9 mouse cellular contexts compared by ENCODE assay signal in genomic region chr17:84085232-84085631, GRCm38 (mm10).
DNase-seq lines count a peak whose midpoint lies in the region; ATAC-seq and TF ChIP-seq lines count a peak whose summit lies in the region.
"Had no signal": no experiment of that assay in that cellular context is flagged by ENCODE, and none has a peak within 500 bp of the region (broad histone marks: within the 10 kb centered on the region; RNA-seq: fewer than 3 reads in every experiment).

No protein-coding gene starts in this region.

- peak; percentile 96 for DNase-seq in heart, adult 11 months
- DNase-seq in heart, postnatal 25 days (ENCODE audit: low spot score) = no peak
- DNase-seq in midbrain, embryonic 11.5 days (ENCODE audit: low spot score, missing footprints) = no peak
- DNase-seq in T-cell, adult 2 months (ENCODE audit: low spot score) = no peak
- no peak for DNase-seq in gastrocnemius, postnatal 10 days

- no peaks in the 10 kb centered on the region for H3K36me3 ChIP-seq in midbrain, embryonic 11.5 days (ENCODE audit: control insufficient read depth, insufficient read depth, low read length)
- no peaks in the 10 kb centered on the region for H3K36me3 ChIP-seq in midbrain, embryonic 16.5 days (ENCODE audit: control insufficient read depth, insufficient read depth, low read length)
- H3K36me3 ChIP-seq in heart, embryonic 13.5 days = no peaks in the 10 kb centered on the region
- H3K36me3 ChIP-seq: G1E had no signal

- no peaks in the 10 kb centered on the region for H3K9me3 ChIP-seq in midbrain, embryonic 11.5 days (ENCODE audit: control insufficient read depth, low read length)
- H3K9me3 ChIP-seq in midbrain, embryonic 16.5 days (replicated peaks; ENCODE audit: control insufficient read depth, low read length, poor library complexity, severe bottlenecking) = no peaks in the 10 kb centered on the region
- no peaks in the 10 kb centered on the region for H3K9me3 ChIP-seq in heart, embryonic 13.5 days
- H3K9me3 ChIP-seq: G1E had no signal

- TF ChIP-seq POLR2A in olfactory bulb, adult 2 months (IDR thresholded peaks at IDR 0.05; ENCODE audit: insufficient read depth, low read depth, low read length) = no peak

- no peaks in the 10 kb centered on the region for H3K27me3 ChIP-seq in midbrain, embryonic 11.5 days (ENCODE audit: control insufficient read depth, insufficient read depth, low read length)
- H3K27me3 ChIP-seq in midbrain, embryonic 16.5 days (ENCODE audit: control insufficient read depth, insufficient read depth, low read depth, low read length) = no peaks in the 10 kb centered on the region
- no peaks in the 10 kb centered on the region for H3K27me3 ChIP-seq in heart, embryonic 13.5 days (replicated peaks)

- ATAC-seq in midbrain, embryonic 11.5 days (ENCODE audit: low FRiP score) = 0 out of 2 replicates have a peak, but pooled peaks have one; percentile 17
- no peak for ATAC-seq in midbrain, embryonic 16.5 days
- no peak for ATAC-seq in heart, embryonic 13.5 days (ENCODE audit: extremely low read depth, insufficient number of reproducible peaks, low FRiP score, low TSS enrichment)

- H3K9ac ChIP-seq in midbrain, embryonic 11.5 days (ENCODE audit: low read length) = no peak overlapping the region
- no peak overlapping the region for H3K9ac ChIP-seq in midbrain, embryonic 16.5 days (ENCODE audit: low read depth, low read length)
- H3K9ac ChIP-seq in heart, embryonic 13.5 days = peak overlapping the region; percentile 44; the same call in 1 of the 2 replicates

- no peak overlapping the region for H3K4me2 ChIP-seq in midbrain, embryonic 11.5 days
- H3K4me2 ChIP-seq in midbrain, embryonic 16.5 days (ENCODE audit: low read length) = no peak overlapping the region
- H3K4me2 ChIP-seq in heart, embryonic 13.5 days = no peak overlapping the region

- WGBS in midbrain, embryonic 11.5 days = 87% methylated on average over 10 of the region's 10 CpGs
- 61% methylated on average over 10 of the region's 10 CpGs for WGBS in midbrain, embryonic 16.5 days
- 65% methylated on average over 10 of the region's 10 CpGs for WGBS in heart, embryonic 13.5 days
- WGBS in olfactory bulb, adult 2 months = 69% methylated on average over 10 of the region's 10 CpGs

- TF ChIP-seq CTCF in olfactory bulb, adult 2 months (IDR thresholded peaks at IDR 0.05; ENCODE audit: insufficient read depth, low read depth, low read length) = no peak

- no peak overlapping the region for H3K4me3 ChIP-seq in midbrain, embryonic 11.5 days (ENCODE audit: low read depth, low read length)
- no peak overlapping the region for H3K4me3 ChIP-seq in midbrain, embryonic 16.5 days (ENCODE audit: low read depth, low read length)
- H3K4me3 ChIP-seq in heart, embryonic 13.5 days = no peak overlapping the region
- no peak overlapping the region for H3K4me3 ChIP-seq in olfactory bulb, adult 2 months (ENCODE audit: insufficient read depth, low read depth, low read length)

- intact Hi-C loops in heart, postnatal 25 days (cut with DNase I) = loop anchor here (5.0 kb wide), 1 partner anchor 113 kb away; no protein-coding TSS in a partner anchor

- no peak overlapping the region for H3K27ac ChIP-seq in midbrain, embryonic 11.5 days (ENCODE audit: low read depth, low read length)
- H3K27ac ChIP-seq in midbrain, embryonic 16.5 days (ENCODE audit: low read length) = no peak overlapping the region
- peak overlapping the region; percentile 70 for H3K27ac ChIP-seq in heart, embryonic 13.5 days (replicated peaks)
- H3K27ac ChIP-seq in olfactory bulb, adult 2 months (ENCODE audit: insufficient read depth, low read depth, low read length) = peak overlapping the region; percentile 39; the same call in 1 of the 2 replicates

- peaks cover 3% of the 10 kb centered on the region; the same call in 1 of the 2 replicates for H3K4me1 ChIP-seq in midbrain, embryonic 11.5 days (ENCODE audit: control insufficient read depth, insufficient read depth, low read length)
- no peaks in the 10 kb centered on the region for H3K4me1 ChIP-seq in midbrain, embryonic 16.5 days (ENCODE audit: control insufficient read depth, insufficient read depth, low read length)
- peaks cover 47% of the 10 kb centered on the region for H3K4me1 ChIP-seq in heart, embryonic 13.5 days
- H3K4me1 ChIP-seq in olfactory bulb, adult 2 months (ENCODE audit: control insufficient read depth, insufficient read depth, low read length) = peaks cover 26% of the 10 kb centered on the region; the same call in 1 of the 2 replicates

Comparison
In these comparisons a context has a peak if more than half of its experiments do, and no peak if none do; other contexts are left out.
1. H3K27ac ChIP-seq: peak in heart, embryonic 13.5 days (single experiment) and olfactory bulb, adult 2 months (single experiment); none in midbrain, embryonic 11.5 days (single experiment) and midbrain, embryonic 16.5 days (single experiment).